Mouse (Mus musculus) MEL (cell line): ENCODE measurements around the gene Wars2. TPM values are rescaled to one million over a fixed set of nuclear protein-coding genes. Genes with fewer than 3 reads are reported as not detected.

Source experiments
- DNase-seq: peaks from one replicate; pipeline ENCODE4 v3.0.0; 2011; ENCODE audit warnings: low read depth, low spot score
- H3K27ac ChIP-seq: 2 replicates; pipeline ENCODE4 v1.5.1; 2012; ENCODE audit warnings: low read depth, mild to moderate bottlenecking, control low read depth, low read length, moderate library complexity; ENCODE audit not compliant: control insufficient read depth
- H3K27me3 ChIP-seq, 2 experiments: fragments of 150-350 bp in 1 of 2; sonication (generic) in 1 of 2; 2 replicates each; pipeline ENCODE4 v1.6.1; 2012; ENCODE audit warnings: low read length in 2 of 2, mild to moderate bottlenecking in 2 of 2, improper control_type of control experiment in 1 of 2, moderate library complexity in 1 of 2; ENCODE audit not compliant: insufficient read depth in 2 of 2, control insufficient read depth in 1 of 2
- H3K36me3 ChIP-seq, 2 experiments: 2 replicates each; pipeline ENCODE4 v1.6.1; 2012 to 2014; ENCODE audit warnings: low read length in 2 of 2, improper control_type of control experiment in 1 of 2, inconsistent platforms in 1 of 2, mild to moderate bottlenecking in 1 of 2; ENCODE audit not compliant: insufficient read depth in 2 of 2, control insufficient read depth in 1 of 2
- H3K4me1 ChIP-seq, 2 experiments: fragments of 150-350 bp in 1 of 2; sonication (generic) in 1 of 2; 2 replicates each; pipeline ENCODE4 v1.6.1; 2012; ENCODE audit warnings: low read length in 2 of 2, improper control_type of control experiment in 1 of 2, mild to moderate bottlenecking in 1 of 2; ENCODE audit not compliant: insufficient read depth in 2 of 2, control insufficient read depth in 1 of 2
- H3K4me3 ChIP-seq, 2 experiments: fragments of 150-350 bp in 1 of 2; sonication (generic) in 1 of 2; 2 replicates each; pipeline ENCODE4 v1.5.1; 2012; ENCODE audit warnings: low read depth in 2 of 2, low read length in 2 of 2, mild to moderate bottlenecking in 2 of 2, moderate library complexity in 2 of 2, control low read depth in 1 of 2, improper control_type of control experiment in 1 of 2; ENCODE audit not compliant: control insufficient read depth in 1 of 2, insufficient read depth in 1 of 2
- H3K79me2 ChIP-seq: 2 replicates; pipeline ENCODE4 v1.6.1; 2012; ENCODE audit warnings: mild to moderate bottlenecking, low read length, moderate library complexity; ENCODE audit not compliant: control insufficient read depth, poor library complexity, insufficient read depth
- H3K9ac ChIP-seq: 2 replicates; pipeline ENCODE4 v1.6.1; 2012; ENCODE audit warnings: low read depth, mild to moderate bottlenecking, control low read depth, low read length, moderate library complexity; ENCODE audit not compliant: control insufficient read depth, poor library complexity, severe bottlenecking
- H3K9me3 ChIP-seq: fragments of 150-350 bp; sonication (generic); replicated peaks from 2 replicates; pipeline ENCODE4 v1.6.1; 2012; ENCODE audit warnings: mild to moderate bottlenecking, low read length, improper control_type of control experiment, moderate library complexity; ENCODE audit not compliant: insufficient read depth
- CHD1 ChIP-seq: IDR thresholded peaks from 2 replicates; pipeline ENCODE4 v1.6.1; 2012; ENCODE audit warnings: low read depth, mild to moderate bottlenecking, inconsistent platforms, low read length, improper control_type of control experiment
- CHD2 ChIP-seq: IDR thresholded peaks from 2 replicates; pipeline ENCODE4 v1.6.1; 2011; ENCODE audit warnings: low read length, improper control_type of control experiment
- CTCF ChIP-seq, 3 experiments: IDR thresholded peaks in 2 of 3; conservative IDR thresholded peaks in 1 of 3; 2 replicates each; pipeline ENCODE4 v1.5.1; 2011 to 2012; ENCODE audit warnings: low read length in 3 of 3, low read depth in 2 of 3, mild to moderate bottlenecking in 2 of 3, improper control_type of control experiment in 1 of 3, inconsistent platforms in 1 of 3, mixed read lengths in 1 of 3, moderate library complexity in 1 of 3; ENCODE audit not compliant: control insufficient read depth in 1 of 3, insufficient read depth in 1 of 3, poor library complexity in 1 of 3, severe bottlenecking in 1 of 3
- EP300 ChIP-seq, 2 experiments: IDR thresholded peaks; 2 replicates each; pipeline ENCODE4 v1.6.1; 2011; ENCODE audit warnings: improper control_type of control experiment in 2 of 2, low read length in 2 of 2, low read depth in 1 of 2, mild to moderate bottlenecking in 1 of 2
- ETS1 ChIP-seq: IDR thresholded peaks from 2 replicates; pipeline ENCODE4 v1.6.1; 2012; ENCODE audit warnings: low read depth, mild to moderate bottlenecking, inconsistent platforms, low read length, improper control_type of control experiment, moderate library complexity
- GABPA ChIP-seq: IDR thresholded peaks from 2 replicates; pipeline ENCODE4 v1.6.1; 2012; ENCODE audit warnings: low read depth, mild to moderate bottlenecking, inconsistent platforms, low read length, improper control_type of control experiment, moderate library complexity
- HCFC1 ChIP-seq: IDR thresholded peaks from 2 replicates; pipeline ENCODE4 v1.6.1; 2012; ENCODE audit warnings: low read depth, mild to moderate bottlenecking, inconsistent platforms, low read length, improper control_type of control experiment, moderate library complexity
- JUND ChIP-seq: IDR thresholded peaks from 2 replicates; pipeline ENCODE4 v1.6.1; 2011; ENCODE audit warnings: low read depth, mild to moderate bottlenecking, improper control_type of control experiment, low read length
- MAFK ChIP-seq: IDR thresholded peaks from 2 replicates; pipeline ENCODE4 v1.6.1; 2011; ENCODE audit warnings: low read depth, mild to moderate bottlenecking, low read length, improper control_type of control experiment, borderline replicate concordance
- MAX ChIP-seq: IDR thresholded peaks from 2 replicates; pipeline ENCODE4 v1.6.1; 2011; ENCODE audit warnings: low read length, improper control_type of control experiment
- MYC ChIP-seq: IDR thresholded peaks from 2 replicates; pipeline ENCODE4 v1.6.1; 2011; ENCODE audit warnings: low read depth, mild to moderate bottlenecking, low read length, improper control_type of control experiment, moderate library complexity
- NELFE ChIP-seq: IDR thresholded peaks from 2 replicates; pipeline ENCODE4 v1.6.1; 2011; ENCODE audit warnings: low read depth, low read length, improper control_type of control experiment
- NRF1 ChIP-seq: IDR thresholded peaks from 2 replicates; pipeline ENCODE4 v1.6.1; 2014; ENCODE audit warnings: low read depth, mild to moderate bottlenecking, inconsistent platforms, low read length, improper control_type of control experiment, moderate library complexity; ENCODE audit not compliant: poor library complexity, insufficient read depth, severe bottlenecking
- POLR2A ChIP-seq, 2 experiments: IDR thresholded peaks; 2 replicates each; pipeline ENCODE4 v1.6.1; 2011 to 2012; ENCODE audit warnings: low read length in 2 of 2, mild to moderate bottlenecking in 2 of 2, control low read depth in 1 of 2, improper control_type of control experiment in 1 of 2, low read depth in 1 of 2, moderate library complexity in 1 of 2; ENCODE audit not compliant: control insufficient read depth in 1 of 2, insufficient read depth in 1 of 2, poor library complexity in 1 of 2
- POLR2AphosphoS2 ChIP-seq: IDR thresholded peaks from 2 replicates; pipeline ENCODE4 v1.6.1; 2011; ENCODE audit warnings: low read length, improper control_type of control experiment
- POLR2AphosphoS5 ChIP-seq: IDR thresholded peaks from 2 replicates; pipeline ENCODE4 v1.6.1; 2012; ENCODE audit warnings: low read depth, borderline replicate concordance, mild to moderate bottlenecking, inconsistent platforms, low read length, moderate library complexity, mixed read lengths
- RAD21 ChIP-seq: IDR thresholded peaks from 2 replicates; pipeline ENCODE4 v1.6.1; 2011; ENCODE audit warnings: mild to moderate bottlenecking, low read depth, low read length, improper control_type of control experiment
- SIN3A ChIP-seq: IDR thresholded peaks from 2 replicates; pipeline ENCODE4 v1.6.1; 2012; ENCODE audit warnings: low read length, improper control_type of control experiment, inconsistent platforms
- SMC3 ChIP-seq: IDR thresholded peaks from 2 replicates; pipeline ENCODE4 v1.6.1; 2011; ENCODE audit warnings: low read depth, low read length, improper control_type of control experiment
- TAL1 ChIP-seq: IDR thresholded peaks from 2 replicates; pipeline ENCODE4 v1.6.1; 2012; ENCODE audit warnings: mild to moderate bottlenecking, inconsistent platforms, low read length, moderate library complexity, mixed read lengths
- TBP ChIP-seq: IDR thresholded peaks from 2 replicates; pipeline ENCODE4 v1.8.0; 2011; ENCODE audit warnings: low read depth, low read length, improper control_type of control experiment
- UBTF ChIP-seq: IDR thresholded peaks from 2 replicates; pipeline ENCODE4 v1.6.1; 2012; ENCODE audit warnings: low read depth, mild to moderate bottlenecking, inconsistent platforms, low read length, improper control_type of control experiment, moderate library complexity, borderline replicate concordance; ENCODE audit not compliant: insufficient read depth
- USF1 ChIP-seq: IDR thresholded peaks from 2 replicates; pipeline ENCODE4 v1.6.1; 2014; ENCODE audit warnings: low read depth, mild to moderate bottlenecking, inconsistent platforms, low read length, improper control_type of control experiment, moderate library complexity
- USF2 ChIP-seq, 2 experiments: IDR thresholded peaks; 2 replicates each; pipeline ENCODE4 v1.6.1; 2011 to 2012; ENCODE audit warnings: improper control_type of control experiment in 2 of 2, low read length in 2 of 2, borderline replicate concordance in 1 of 2, inconsistent platforms in 1 of 2, low read depth in 1 of 2, mild to moderate bottlenecking in 1 of 2; ENCODE audit not compliant: insufficient read depth in 1 of 2
- ZKSCAN1 ChIP-seq: IDR thresholded peaks from 2 replicates; pipeline ENCODE4 v1.6.1; 2012; ENCODE audit warnings: low read depth, mild to moderate bottlenecking, inconsistent platforms, low read length, improper control_type of control experiment, moderate library complexity
- polyA plus RNA-seq, 2 experiments: library from polyadenylated mRNA; stranded (reverse) in 1 of 2; unstranded in 1 of 2; fragments of >175 nt in 1 of 2; fragments of >200 nt in 1 of 2; gene quantifications; 2 replicates each; pipeline versions ENCODE4 v1.2.1 to v1.2.4; 2012; ENCODE audit warnings: low replicate concordance in 2 of 2, low read depth in 1 of 2; ENCODE audit not compliant: insufficient read length in 2 of 2, insufficient read depth in 1 of 2, missing spikeins in 1 of 2
- total RNA-seq: library from RNA; depleted of rRNA; stranded (reverse); fragments of 300-350 nt; gene quantifications from 2 replicates; pipeline ENCODE4 v1.2.3, GENCODE M21; 2012

The Wars2 gene
- total and polyA plus RNA-seq, 3 experiments, result 8.8 to 11.4 TPM; not detected in 1

GRCm38 (mm10) chr3:99140940-99141854 lies at the start of gene Wars2 (continued):
- TF ChIP-seq TAL1 (no peak), USF2 (IDR thresholded peaks at IDR 0.05; ENCODE audit: borderline replicate concordance in 1 of 2, insufficient read depth in 1 of 2, low read depth in 1 of 2, low read length in 2 of 2) (no peak), JUND (no peak), GABPA (no peak), CHD1 (0 out of 2 replicates have a peak, but pooled peaks have one; percentile 64)
- TF ChIP-seq, all 39 proteins: peak for 22

GRCm38 (mm10) chr3:99096816-99097215 lies 44.1 kb upstream of the Wars2 start:
- Histone ChIP-seq H3K36me3 (no peaks in the 10 kb centered on the region), H3K27me3 (no peaks in the 10 kb centered on the region), H3K79me2 (no peaks in the 10 kb centered on the region), H3K4me3 (no peak overlapping the region), H3K4me1 (no peaks in the 10 kb centered on the region), H3K27ac (no peak overlapping the region), H3K9ac (no peak overlapping the region), H3K9me3 (no peaks in the 10 kb centered on the region)
- DNase-seq, result no peak
- TF ChIP-seq NRF1, result no peak
- TF ChIP-seq UBTF, result no peak
- TF ChIP-seq MAFK, result no peak
- TF ChIP-seq NELFE, result no peak

DNA sequence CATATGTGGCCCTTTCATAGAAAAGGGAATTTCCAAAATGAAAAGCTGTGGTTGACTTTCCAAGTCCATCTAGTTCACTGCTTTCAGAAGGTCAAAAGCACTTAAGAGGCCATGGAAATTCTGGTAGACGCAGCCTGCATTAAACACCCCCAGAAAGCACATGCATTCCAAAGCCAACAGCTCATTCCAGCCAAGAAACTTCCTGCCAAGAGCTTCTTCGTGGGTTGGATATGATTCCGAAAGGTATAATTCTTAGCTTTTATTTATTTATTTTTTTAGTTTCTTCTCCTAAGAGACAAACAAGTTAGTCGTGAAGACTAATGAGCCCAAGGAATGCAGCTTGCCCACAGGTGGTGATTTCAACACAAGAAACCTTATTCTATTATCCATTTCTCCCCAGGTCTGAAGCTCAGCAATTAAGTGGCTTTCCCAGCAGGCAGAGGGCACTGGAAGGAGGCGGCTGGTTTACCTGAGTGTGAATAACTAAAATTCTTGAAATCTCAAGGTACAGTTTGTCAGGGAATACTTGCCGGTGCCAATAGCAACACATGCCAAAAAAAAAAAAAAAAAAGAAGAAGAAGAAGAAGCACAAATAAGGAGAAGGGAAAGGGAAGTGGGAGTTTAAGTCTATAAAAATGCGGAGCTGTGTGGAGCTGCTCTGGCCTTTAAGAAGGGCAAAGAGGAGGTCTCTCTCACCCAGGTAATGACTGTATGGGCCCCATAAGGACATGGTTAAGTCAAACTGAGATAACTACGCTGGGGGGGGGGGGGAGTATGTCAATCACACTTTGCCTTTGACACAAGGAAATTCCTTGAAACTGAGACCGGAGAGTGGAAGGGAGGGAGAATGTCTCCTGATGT lies 30.3 kb upstream of the Wars2 start:
- no peak overlapping the region for H3K9ac ChIP-seq
- no peak for DNase-seq
- TF ChIP-seq MYC, result no peak
- no peak for TF ChIP-seq TBP
- TF ChIP-seq POLR2A (IDR thresholded peaks at IDR 0.05; ENCODE audit: control insufficient read depth in 1 of 2, insufficient read depth in 1 of 2, low read depth in 1 of 2, low read length in 2 of 2, poor library complexity in 1 of 2), result no peak
- TF ChIP-seq CTCF (IDR thresholded peaks at IDR 0.05 in 2 of 3, conservative IDR thresholded peaks at IDR 0.05 in 1 of 3; ENCODE audit: control insufficient read depth in 1 of 3, insufficient read depth in 1 of 3, low read depth in 2 of 3, low read length in 3 of 3, poor library complexity in 1 of 3, severe bottlenecking in 1 of 3), result no peak
- TF ChIP-seq EP300 (IDR thresholded peaks at IDR 0.05; ENCODE audit: low read depth in 1 of 2, low read length in 2 of 2), result no peak
- no peak for TF ChIP-seq POLR2AphosphoS5
- TF ChIP-seq MAX, result no peak
- no peak for TF ChIP-seq USF1
- no peak for TF ChIP-seq POLR2AphosphoS2
- TF ChIP-seq NRF1, result no peak
- TF ChIP-seq ETS1, result no peak
- no peak for TF ChIP-seq NELFE
- TF ChIP-seq SIN3A, result no peak
- no peak for TF ChIP-seq RAD21
- no peak for TF ChIP-seq CHD2
- TF ChIP-seq HCFC1, result no peak
- TF ChIP-seq SMC3, result no peak
- no peak for TF ChIP-seq GABPA
- no peak for TF ChIP-seq ZKSCAN1
- TF ChIP-seq, all 39 proteins: peak for 0
- Histone ChIP-seq H3K4me3 (no peak overlapping the region), H3K4me1 (peaks cover 0 to 6% of the 10 kb centered on the region in 2 experiments; a peak in 2 of 4 replicates), H3K36me3 (no peaks in the 10 kb centered on the region; a peak in 1 of 4 replicates), H3K9me3 (no peaks in the 10 kb centered on the region), H3K79me2 (no peaks in the 10 kb centered on the region), H3K27ac (no peak overlapping the region), H3K27me3 (no peaks in the 10 kb centered on the region)
